Mouse (Mus musculus) frontal cortex, postnatal 25 days (tissue): ENCODE data around the gene Cyp4a32.
A peak's percentile ranks its signal among the peaks of the same experiment; 100 is the strongest.
"Not testable (repeated sequence)": the region's sequence is repeated elsewhere in the genome, so short reads cannot be mapped to it uniquely, and the experiment has no call there.

ENCODE experiments used
- DNase-seq, 2 experiments: peaks; one replicate each; pipeline ENCODE4 v3.0.0; 2022; ENCODE audit warnings: low spot score in 2 of 2

The Cyp4a32 gene

DNA sequence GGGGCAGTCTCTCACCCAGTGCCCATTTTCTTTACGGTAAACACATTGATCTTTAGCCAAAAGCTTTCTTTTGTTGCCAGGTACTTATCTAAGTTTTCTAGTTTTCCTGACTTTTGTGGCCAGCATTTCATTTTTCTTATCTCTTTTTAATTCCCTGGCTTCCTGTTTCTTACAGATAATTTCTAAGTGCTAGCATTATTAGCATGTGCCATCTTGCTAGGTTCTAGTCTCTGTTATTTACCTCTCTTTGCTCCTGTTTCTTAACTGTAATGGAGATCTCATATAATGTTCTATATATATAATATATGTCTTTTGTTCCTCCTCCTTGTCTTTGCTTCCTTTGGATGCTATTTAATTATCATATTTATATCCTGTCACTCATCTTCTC is 55.8 kb downstream of the Cyp4a32 start:
- DNase-seq, result not testable (repeated sequence)

DNA sequence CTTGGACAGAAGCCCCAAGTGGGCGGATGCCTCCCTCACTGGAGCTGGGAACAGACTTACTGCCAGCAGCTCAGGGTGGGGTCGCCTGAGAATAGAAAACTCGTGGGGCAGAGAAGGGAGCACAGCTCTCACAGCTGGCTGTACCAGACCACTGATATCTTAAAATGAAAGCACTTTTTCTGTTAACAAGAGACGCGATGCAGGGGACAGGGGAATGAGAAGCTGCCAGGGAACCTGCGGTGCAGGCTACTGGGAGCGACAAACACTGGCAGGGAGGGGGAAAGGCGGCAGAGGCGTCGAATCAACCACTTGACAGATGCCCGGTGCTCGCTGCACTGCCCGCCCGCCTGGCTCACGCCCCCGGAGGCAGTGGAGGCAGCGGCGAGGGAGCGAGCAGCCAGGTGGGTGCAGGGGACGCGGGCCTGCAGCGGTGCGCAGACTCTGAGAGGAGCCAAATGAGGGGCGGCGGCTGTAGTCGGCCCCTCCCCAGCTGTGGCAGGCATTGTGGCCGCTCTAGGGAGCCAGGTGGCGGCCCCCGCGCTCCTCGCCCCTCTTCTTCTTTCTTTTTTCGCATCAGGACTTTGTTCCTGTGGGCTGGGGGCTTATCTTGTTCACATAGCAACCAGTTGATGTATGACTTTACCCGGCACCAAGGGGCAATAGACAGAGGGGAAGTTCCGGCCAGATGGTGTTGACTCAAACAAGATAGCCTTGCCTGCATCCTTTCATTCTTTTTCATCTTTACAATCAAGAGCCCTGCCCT is 56.5 kb downstream of the Cyp4a32 start:
- peak in 1 of 2 experiments; percentile 13 for DNase-seq

DNA sequence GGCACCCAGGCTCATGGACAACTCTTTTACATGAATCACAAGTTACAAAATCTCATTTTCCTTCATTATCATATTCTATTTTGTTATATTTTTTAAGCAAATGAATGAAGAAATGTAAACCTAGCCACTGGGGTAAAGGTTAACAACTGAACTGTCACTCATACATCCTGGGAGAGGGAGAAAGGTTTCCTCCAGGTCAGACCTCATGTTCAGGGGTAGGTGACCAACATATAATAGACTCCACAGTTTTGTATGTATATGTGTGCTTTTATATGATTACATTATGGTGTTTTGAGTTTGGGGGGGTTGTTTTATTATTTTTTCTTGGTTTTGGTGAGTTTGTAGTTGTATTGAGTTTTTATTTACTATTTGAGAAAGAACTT is 57.1 kb downstream of the Cyp4a32 start:
- DNase-seq, result no peak

DNA sequence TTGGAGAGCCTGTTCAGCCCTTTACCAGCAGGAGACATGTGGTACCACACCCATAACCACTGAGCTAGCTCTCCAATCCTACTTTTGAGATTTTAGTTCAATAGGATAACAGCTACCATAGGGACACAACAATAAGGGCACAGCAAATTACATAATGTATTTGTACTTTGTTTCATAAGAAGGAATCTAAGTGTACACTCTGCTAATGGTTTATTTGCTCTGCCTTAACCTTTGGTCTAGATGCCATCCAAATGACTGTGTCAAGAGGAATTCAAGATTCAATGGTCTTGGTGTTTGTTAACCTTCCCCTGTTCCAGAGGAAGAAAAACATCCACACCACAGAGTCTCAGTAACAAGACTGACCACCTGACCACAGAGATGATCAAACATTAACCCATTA is 58.4 kb downstream of the Cyp4a32 start:
- no peak for DNase-seq
